Mouse (Mus musculus) hindbrain, embryonic 15.5 days (tissue): ENCODE data around the gene Wnt6. TPM values are rescaled to one million over a fixed set of nuclear protein-coding genes. Genes with fewer than 3 reads are reported as not detected.

Source experiments
- ATAC-seq: fragments of 200-750 bp; cut with Nextera tagmentation; 2 replicates; pipeline ENCODE4 v1.8.0; 2017; ENCODE audit warnings: low read depth, moderate number of reproducible peaks, moderate TSS enrichment; ENCODE audit not compliant: low FRiP score
- H3K27ac ChIP-seq: fragments of 300-500 bp; sonication (generic); replicated peaks from 2 replicates; pipeline ENCODE4 v1.5.1; 2015; ENCODE audit warnings: mild to moderate bottlenecking, inconsistent platforms
- H3K27me3 ChIP-seq: fragments of 300-500 bp; sonication (generic); 2 replicates; pipeline ENCODE4 v1.6.1; 2015; ENCODE audit warnings: control low read depth, inconsistent platforms
- H3K36me3 ChIP-seq: fragments of 300-500 bp; sonication (generic); 2 replicates; pipeline ENCODE4 v1.6.1; 2015; ENCODE audit warnings: control low read depth, inconsistent platforms
- H3K4me1 ChIP-seq: fragments of 300-500 bp; sonication (generic); replicated peaks from 2 replicates; pipeline ENCODE4 v1.6.1; 2015; ENCODE audit warnings: control low read depth, inconsistent platforms
- H3K4me2 ChIP-seq: fragments of 300-500 bp; sonication (generic); 2 replicates; pipeline ENCODE4 v1.6.1; 2015; ENCODE audit warnings: moderate library complexity, mild to moderate bottlenecking, inconsistent platforms
- H3K4me3 ChIP-seq: fragments of 300-500 bp; sonication (generic); 2 replicates; pipeline ENCODE4 v1.5.1; 2015; ENCODE audit warnings: mild to moderate bottlenecking, inconsistent platforms
- H3K9ac ChIP-seq: fragments of 300-500 bp; sonication (generic); 2 replicates; pipeline ENCODE4 v1.6.1; 2015; ENCODE audit warnings: inconsistent platforms
- H3K9me3 ChIP-seq: fragments of 300-500 bp; sonication (generic); 2 replicates; pipeline ENCODE4 v1.6.1; 2016; ENCODE audit warnings: control low read depth, inconsistent platforms
- WGBS: fragments of 180-500 bp; shearing (Covaris S2); methylation state at CpG from one replicate; pipeline ENCODE4 v1.1.7; 2015; 5-methylcytosine and 5-hydroxymethylcytosine counted together
- polyA plus RNA-seq: library from polyadenylated mRNA; unstranded; fragments of >200 nt; fragmentation: Nextera tagmentation; extraction: Ambion mirVana; gene quantifications from 2 replicates; pipeline ENCODE4 v1.2.1, GENCODE M21; 2015

Gene Wnt6
- polyA plus RNA-seq, 1 experiment from 2014 or later, result 4.7 TPM

DNA sequence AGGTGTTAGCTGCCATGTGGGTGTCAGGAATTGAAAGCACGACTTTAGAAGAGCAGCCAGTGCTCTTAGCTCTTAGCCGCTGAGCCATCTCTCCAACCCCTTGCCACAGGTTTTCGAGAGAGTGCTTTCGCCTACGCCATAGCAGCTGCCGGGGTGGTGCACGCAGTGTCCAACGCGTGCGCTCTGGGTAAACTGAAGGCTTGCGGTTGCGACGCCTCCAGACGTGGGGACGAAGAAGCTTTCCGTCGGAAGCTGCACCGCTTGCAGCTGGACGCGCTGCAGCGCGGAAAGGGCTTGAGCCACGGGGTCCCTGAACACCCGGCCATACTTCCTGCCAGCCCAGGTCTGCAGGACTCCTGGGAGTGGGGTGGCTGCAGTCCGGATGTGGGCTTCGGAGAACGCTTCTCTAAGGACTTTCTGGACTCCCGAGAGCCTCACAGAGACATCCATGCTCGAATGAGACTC is 28.8 kb downstream of the Wnt6 start:
- H3K27ac ChIP-seq, result no peak overlapping the region
- H3K4me3 ChIP-seq, result peak overlapping the region; percentile 22
- H3K27me3 ChIP-seq, result peaks cover 73% of the 10 kb centered on the region
- peaks cover 29% of the 10 kb centered on the region for H3K4me1 ChIP-seq
- no peak for ATAC-seq
- under 1% methylated on average over 29 of the region's 29 CpGs for WGBS
- no peaks in the 10 kb centered on the region for H3K9me3 ChIP-seq
- no peak overlapping the region for H3K9ac ChIP-seq
- no peaks in the 10 kb centered on the region for H3K36me3 ChIP-seq
- peak overlapping the region; percentile 47 for H3K4me2 ChIP-seq

DNA sequence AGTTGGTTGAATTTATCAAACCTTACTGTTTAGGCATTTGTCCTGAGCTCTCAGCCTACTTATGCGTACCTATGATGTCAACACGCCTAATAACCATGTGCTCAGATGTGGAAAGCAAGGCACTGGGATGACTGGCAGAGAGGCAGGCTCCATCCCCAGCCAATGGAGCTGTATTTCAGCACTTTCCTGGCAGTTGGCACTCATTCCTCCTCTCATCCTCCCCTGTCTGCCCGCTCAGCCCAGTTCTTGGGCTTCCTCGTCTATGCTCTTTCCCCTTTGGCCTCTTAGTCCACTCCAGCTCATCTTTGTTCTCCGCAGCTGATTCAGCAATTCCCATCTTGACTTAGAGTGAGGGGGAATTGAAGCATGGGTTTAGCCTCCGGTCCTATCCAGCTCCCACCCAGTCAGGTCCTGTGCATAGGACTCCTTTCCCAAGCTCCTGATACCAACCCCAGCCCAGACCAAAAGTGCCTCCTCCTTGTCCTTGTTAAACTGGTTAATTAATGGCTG is 30.0 kb downstream of the Wnt6 start:
- Histone ChIP-seq H3K27ac (no peak overlapping the region), H3K4me1 (peaks cover 36% of the 10 kb centered on the region), H3K27me3 (peaks cover 77% of the 10 kb centered on the region), H3K4me3 (no peak overlapping the region), H3K9me3 (no peaks in the 10 kb centered on the region), H3K36me3 (no peaks in the 10 kb centered on the region), H3K9ac (no peak overlapping the region), H3K4me2 (no peak overlapping the region)
- WGBS, result 16% methylated on average over 6 of the region's 6 CpGs
- no peak for ATAC-seq

DNA sequence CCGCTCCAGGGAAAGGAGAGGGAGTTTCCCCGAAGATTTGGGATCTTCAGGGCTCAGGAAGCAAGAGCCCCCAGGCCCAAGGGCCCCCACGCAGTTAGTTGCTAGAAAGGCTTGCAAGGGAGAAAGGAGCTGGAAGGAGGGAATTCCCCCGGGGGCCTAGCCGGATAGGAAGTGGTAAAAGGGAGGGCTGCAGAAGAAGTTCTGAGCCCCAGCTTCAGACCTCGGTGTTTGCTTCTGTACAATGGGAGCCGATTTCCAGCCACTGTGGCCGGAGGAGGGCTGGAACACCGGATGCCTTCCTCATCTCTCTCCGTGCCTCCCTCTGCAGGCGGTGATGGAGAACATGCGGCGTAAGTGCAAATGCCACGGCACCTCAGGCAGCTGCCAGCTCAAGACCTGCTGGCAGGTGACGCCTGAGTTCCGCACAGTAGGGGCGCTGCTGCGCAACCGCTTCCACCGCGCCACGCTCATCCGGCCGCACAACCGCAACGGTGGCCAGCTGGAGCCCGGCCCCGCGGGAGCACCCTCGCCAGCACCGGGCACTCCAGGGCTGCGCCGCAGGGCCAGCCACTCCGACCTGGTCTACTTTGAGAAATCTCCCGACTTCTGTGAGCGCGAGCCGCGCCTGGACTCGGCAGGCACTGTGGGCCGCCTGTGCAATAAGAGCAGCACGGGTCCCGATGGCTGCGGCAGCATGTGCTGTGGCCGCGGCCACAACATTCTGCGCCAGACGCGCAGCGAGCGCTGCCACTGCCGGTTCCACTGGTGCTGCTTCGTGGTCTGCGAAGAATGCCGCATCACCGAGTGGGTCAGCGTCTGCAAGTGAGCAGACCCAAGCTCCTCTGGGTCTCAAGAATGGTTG is 31.3 kb downstream of the Wnt6 start:
- Histone ChIP-seq H3K27ac (peak overlapping the region; percentile 65), H3K4me3 (peak overlapping the region; percentile 43), H3K9me3 (no peaks in the 10 kb centered on the region), H3K9ac (peak overlapping the region; percentile 35), H3K4me1 (peaks cover 49% of the 10 kb centered on the region), H3K27me3 (peaks cover 70% of the 10 kb centered on the region), H3K36me3 (no peaks in the 10 kb centered on the region), H3K4me2 (peak overlapping the region; percentile 70)
- WGBS, result under 1% methylated on average over 55 of the region's 57 CpGs
- ATAC-seq, result peak; percentile 68

DNA sequence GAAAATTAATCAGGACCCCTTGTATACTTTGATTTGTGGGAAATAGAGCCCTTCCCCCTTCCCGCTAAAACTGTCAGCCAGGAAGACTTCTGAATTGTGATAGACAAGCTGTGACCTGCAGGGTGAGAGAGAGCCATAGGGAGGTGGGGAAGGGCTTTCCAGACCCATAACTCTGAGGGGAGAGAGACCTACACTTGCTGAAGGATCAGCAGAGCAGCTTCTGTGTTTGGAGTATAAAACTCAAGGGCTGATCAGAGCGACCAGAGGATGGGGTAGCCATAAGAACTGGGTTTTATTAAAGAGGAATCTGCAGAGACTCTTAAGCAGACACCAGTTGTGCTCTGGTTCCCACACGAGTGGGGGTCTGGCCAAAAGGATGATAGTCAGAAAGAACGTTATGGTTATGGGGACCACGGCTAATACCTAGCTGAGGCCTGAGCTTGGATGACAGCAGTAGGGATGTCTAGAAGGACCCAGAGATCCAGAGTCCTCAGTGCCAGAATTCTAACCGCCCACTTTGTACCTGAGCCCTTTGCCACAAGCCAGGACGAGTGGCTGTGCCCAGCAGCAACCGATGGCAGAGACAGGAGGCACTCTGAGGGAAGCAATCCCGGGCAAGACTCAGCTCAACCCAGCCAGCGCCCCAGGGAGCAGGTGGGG is 32.6 kb downstream of the Wnt6 start:
- Histone ChIP-seq H3K4me2 (no peak overlapping the region), H3K9ac (no peak overlapping the region), H3K36me3 (no peaks in the 10 kb centered on the region), H3K4me1 (peaks cover 56% of the 10 kb centered on the region), H3K27ac (no peak overlapping the region), H3K27me3 (peaks cover 57% of the 10 kb centered on the region), H3K4me3 (no peak overlapping the region), H3K9me3 (no peaks in the 10 kb centered on the region)
- ATAC-seq, result no peak
- 10% methylated on average over 10 of the region's 10 CpGs for WGBS

DNA sequence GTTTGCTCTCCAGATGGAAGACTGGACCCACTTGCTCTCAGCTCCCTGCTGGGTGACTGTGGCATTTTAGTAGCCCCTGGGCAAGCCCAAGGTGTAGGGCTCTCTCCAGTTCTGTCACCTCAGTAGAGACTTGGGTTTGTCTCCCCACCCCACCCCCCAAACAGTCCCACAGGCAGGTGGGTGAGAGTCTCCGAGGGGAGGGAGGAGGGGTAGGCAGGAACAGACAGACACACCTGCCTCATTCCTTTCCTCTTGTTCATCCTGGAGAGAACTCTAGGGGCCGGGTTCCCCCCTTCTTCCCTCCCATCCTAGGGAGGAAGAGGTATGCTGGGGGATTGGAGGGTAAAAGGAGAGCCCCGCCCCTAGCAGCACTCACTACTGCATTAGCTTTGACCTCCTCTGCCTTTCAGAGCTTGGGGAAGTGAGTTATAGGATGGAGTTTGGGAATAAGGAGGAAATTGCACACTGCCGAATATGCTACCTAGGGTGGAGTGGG is 33.7 kb downstream of the Wnt6 start:
- ATAC-seq, result no peak
- Histone ChIP-seq H3K27ac (no peak overlapping the region), H3K4me2 (no peak overlapping the region), H3K4me3 (no peak overlapping the region), H3K9ac (no peak overlapping the region), H3K4me1 (peaks cover 53% of the 10 kb centered on the region), H3K36me3 (no peaks in the 10 kb centered on the region), H3K27me3 (peaks cover 47% of the 10 kb centered on the region), H3K9me3 (no peaks in the 10 kb centered on the region)
- WGBS, result 20% methylated on average over 4 of the region's 4 CpGs

DNA sequence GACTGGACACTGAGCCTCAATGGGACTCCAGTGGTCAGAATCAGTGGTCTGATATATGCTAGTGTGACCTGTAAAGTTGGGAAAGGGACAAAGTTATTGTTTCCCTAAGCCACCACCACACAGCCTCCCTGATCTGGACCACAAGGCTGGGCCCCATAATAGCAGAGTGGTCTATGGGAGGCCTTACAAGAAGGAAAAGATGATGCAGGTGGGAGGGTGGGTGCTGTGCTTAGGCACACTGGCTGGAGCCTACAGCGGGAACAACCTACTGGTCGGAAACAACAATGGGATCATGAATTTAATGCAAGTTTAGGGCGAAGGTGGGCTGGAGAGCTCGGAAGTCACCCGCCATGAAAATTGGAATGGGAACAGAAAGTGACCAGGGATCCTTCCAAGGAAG is 34.2 kb downstream of the Wnt6 start:
- no peaks in the 10 kb centered on the region for H3K36me3 ChIP-seq
- H3K4me2 ChIP-seq, result peak overlapping the region; percentile 72; the same call in 1 of the 2 replicates
- no peaks in the 10 kb centered on the region for H3K9me3 ChIP-seq
- H3K4me3 ChIP-seq, result no peak overlapping the region; the same call in 1 of the 2 replicates
- H3K9ac ChIP-seq, result no peak overlapping the region
- ATAC-seq, result no peak
- 15% methylated on average over 5 of the region's 5 CpGs for WGBS
- no peak overlapping the region for H3K27ac ChIP-seq
- peaks cover 49% of the 10 kb centered on the region for H3K4me1 ChIP-seq
- peaks cover 42% of the 10 kb centered on the region for H3K27me3 ChIP-seq

DNA sequence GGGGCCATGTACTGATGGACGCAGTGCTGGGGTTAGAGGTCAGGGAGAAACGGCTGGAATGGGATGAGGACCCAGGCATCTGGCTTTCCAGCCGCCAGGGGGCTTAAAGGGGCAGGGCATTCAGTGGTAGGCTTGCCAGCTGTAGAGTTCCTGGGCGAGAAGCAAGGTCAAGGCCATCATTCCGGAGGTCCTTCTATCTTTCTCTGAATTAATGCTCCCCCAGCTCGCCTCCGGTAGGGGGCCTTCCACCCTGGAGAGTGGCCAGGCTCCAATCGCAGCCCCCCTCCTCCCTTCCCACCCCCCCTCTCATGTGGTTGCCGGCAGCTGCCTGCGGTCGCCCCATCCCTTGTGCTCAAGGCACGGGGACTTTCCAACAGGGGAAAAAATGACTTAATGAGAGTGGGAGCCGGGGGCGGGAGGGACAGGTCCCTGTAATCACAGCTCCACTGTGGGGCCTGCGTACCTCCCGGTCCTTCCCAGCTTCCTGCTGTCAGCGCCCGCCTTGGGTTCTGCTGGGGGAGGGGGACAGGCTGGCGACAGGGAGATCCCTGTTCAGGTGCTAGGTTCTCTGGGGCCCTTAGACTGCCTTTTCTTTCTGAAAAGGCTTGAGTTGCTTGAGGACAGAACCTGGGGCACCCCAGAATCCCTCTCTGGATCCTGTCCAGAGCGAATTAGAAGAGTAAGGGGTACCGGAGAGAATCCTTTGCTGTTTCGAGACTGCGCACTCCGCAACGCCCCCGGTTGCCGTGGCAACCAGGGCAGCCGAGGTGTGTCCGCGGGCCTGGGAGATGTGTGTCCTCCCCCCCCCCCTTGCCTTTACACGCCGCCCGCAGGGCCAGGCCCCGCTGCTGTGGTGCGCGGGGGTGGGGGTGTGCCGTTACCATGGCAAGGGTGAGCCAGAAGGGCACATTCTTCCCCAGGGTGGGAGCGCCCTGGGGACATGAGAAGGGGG is 34.9 kb downstream of the Wnt6 start:
- Histone ChIP-seq H3K27ac (0 out of 2 replicates have a peak overlapping the region, but pooled peaks have one; percentile 9), H3K4me1 (peaks cover 47% of the 10 kb centered on the region), H3K4me2 (peak overlapping the region; percentile 72), H3K27me3 (peaks cover 36% of the 10 kb centered on the region), H3K9me3 (no peaks in the 10 kb centered on the region), H3K4me3 (peak overlapping the region; percentile 34), H3K9ac (peak overlapping the region; percentile 25; the same call in 1 of the 2 replicates), H3K36me3 (no peaks in the 10 kb centered on the region)
- under 1% methylated on average over 37 of the region's 38 CpGs for WGBS
- peak; percentile 42 for ATAC-seq

DNA sequence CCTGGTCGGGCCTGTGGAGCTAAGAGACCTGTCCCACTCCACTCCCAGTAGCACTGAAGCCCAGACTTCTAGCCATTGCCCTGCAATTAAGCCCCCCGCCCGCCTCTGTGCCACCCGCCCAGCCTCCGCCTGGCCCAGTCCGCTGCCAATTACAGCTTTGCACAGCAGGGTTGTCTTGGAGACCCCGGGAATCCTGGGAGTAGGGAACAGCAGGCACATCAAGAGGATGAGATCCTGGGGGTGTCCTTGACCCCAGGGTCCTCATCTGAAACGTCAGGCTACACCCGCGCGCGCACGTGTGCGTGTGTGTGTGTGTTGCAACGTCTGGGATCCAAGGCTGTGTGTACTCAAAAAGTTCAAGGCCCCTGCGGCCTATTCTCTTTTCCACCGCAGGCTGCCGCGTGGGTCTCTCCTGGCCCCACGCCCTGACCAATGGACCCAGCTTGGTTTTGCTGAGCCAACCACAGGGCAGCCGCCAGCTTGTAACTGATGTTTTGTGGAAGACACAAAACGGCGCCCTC is 35.9 kb downstream of the Wnt6 start:
- Histone ChIP-seq H3K36me3 (no peaks in the 10 kb centered on the region), H3K9ac (peak overlapping the region; percentile 25; the same call in 1 of the 2 replicates), H3K27ac (0 out of 2 replicates have a peak overlapping the region, but pooled peaks have one; percentile 21), H3K4me1 (peaks cover 45% of the 10 kb centered on the region), H3K4me2 (peak overlapping the region; percentile 72), H3K9me3 (no peaks in the 10 kb centered on the region), H3K4me3 (peak overlapping the region; percentile 34), H3K27me3 (peaks cover 26% of the 10 kb centered on the region)
- WGBS, result 2% methylated on average over 23 of the region's 23 CpGs
- peak; percentile 35 for ATAC-seq

DNA sequence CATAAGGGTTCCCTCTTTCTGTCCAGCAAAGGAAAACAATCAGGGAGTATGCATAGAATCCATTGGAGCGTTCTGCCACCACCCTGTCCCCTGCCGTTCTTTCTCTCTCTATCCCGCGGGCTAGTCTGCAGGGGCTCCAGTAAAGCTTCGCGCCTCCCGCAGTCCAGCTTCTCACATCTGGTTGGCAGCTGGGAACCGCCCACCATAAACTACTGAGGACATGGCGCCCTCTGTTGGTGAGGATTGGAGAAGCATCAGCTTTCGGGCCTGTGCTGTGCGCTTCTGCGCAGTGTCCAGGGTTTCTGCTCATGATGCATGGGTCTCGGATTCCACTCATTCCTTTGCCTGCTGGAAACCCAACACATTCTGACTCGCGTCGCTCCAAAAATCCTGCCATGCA is 36.4 kb downstream of the Wnt6 start:
- no peaks in the 10 kb centered on the region for H3K36me3 ChIP-seq
- H3K27me3 ChIP-seq, result peaks cover 23% of the 10 kb centered on the region
- peak overlapping the region; percentile 72 for H3K4me2 ChIP-seq
- no peak overlapping the region for H3K9ac ChIP-seq
- H3K9me3 ChIP-seq, result no peaks in the 10 kb centered on the region
- peaks cover 40% of the 10 kb centered on the region for H3K4me1 ChIP-seq
- H3K4me3 ChIP-seq, result peak overlapping the region; percentile 34
- peak; percentile 79 for ATAC-seq
- H3K27ac ChIP-seq, result 0 out of 2 replicates have a peak overlapping the region, but pooled peaks have one; percentile 21
- under 1% methylated on average over 16 of the region's 16 CpGs for whole genome bisulfite sequencing

DNA sequence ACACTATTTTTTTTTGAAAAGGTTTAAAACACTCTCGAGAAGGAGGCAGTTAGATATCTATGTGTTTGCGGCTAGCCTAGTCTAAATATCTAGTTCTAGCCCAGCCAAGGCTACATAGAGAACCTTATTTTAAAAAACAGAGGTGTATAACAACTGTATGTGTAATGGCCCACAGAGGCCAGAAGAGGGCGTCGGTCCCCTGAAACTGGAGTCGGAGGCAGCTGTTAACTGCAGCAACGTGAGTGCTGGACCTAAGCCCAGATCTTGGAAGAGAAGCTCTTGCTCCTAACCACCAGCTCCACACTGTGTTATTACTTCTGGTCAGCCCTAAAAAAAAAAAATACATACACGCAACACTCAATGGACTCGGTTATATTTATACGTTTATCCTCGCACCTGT is 37.3 kb downstream of the Wnt6 start:
- no peak overlapping the region for H3K9ac ChIP-seq
- H3K27me3 ChIP-seq, result peaks cover 23% of the 10 kb centered on the region
- H3K4me3 ChIP-seq, result no peak overlapping the region
- no peak overlapping the region for H3K27ac ChIP-seq
- no peak overlapping the region for H3K4me2 ChIP-seq
- no peak for ATAC-seq
- no peaks in the 10 kb centered on the region for H3K9me3 ChIP-seq
- H3K4me1 ChIP-seq, result peaks cover 31% of the 10 kb centered on the region
- WGBS, result 60% methylated on average over 10 of the region's 10 CpGs
- no peaks in the 10 kb centered on the region for H3K36me3 ChIP-seq
